Mouse (Mus musculus) myocyte (in vitro differentiated cells): ENCODE measurements around the gene Acsf3. TPM values are rescaled to one million over a fixed set of nuclear protein-coding genes. Genes with fewer than 3 reads are reported as not detected.

ENCODE experiments used
- H3K27me3 ChIP-seq: one replicate; pipeline ENCODE4 v1.6.1; 2011; ENCODE audit not compliant: control insufficient read depth, insufficient read depth, insufficient read length
- H3K36me3 ChIP-seq: one replicate; pipeline ENCODE4 v1.6.1; 2011; ENCODE audit not compliant: control insufficient read depth, insufficient read depth
- H3K4me2 ChIP-seq: one replicate; pipeline ENCODE4 v1.6.1; 2011; ENCODE audit warnings: low read depth, control low read depth
- H3K4me3 ChIP-seq: one replicate; pipeline ENCODE4 v1.5.1; 2011; ENCODE audit warnings: mild to moderate bottlenecking, control low read depth, moderate library complexity
- H3K79me2 ChIP-seq: one replicate; pipeline ENCODE4 v1.6.1; 2011; ENCODE audit not compliant: control insufficient read depth, insufficient read depth
- H3ac ChIP-seq: one replicate; pipeline ENCODE4 v1.6.1; 2011; ENCODE audit not compliant: control insufficient read depth, insufficient read length
- CEBPB ChIP-seq: IDR thresholded peaks from 2 replicates; pipeline ENCODE4 v1.6.1; 2011; ENCODE audit warnings: mild to moderate bottlenecking, moderate library complexity; ENCODE audit not compliant: poor library complexity, insufficient read depth, severe bottlenecking
- E2F4 ChIP-seq: IDR thresholded peaks from one replicate; pipeline ENCODE4 v1.6.1; 2011; ENCODE audit warnings: mild to moderate bottlenecking, control low read depth, moderate library complexity; ENCODE audit not compliant: insufficient read depth
- MAX ChIP-seq: IDR thresholded peaks from one replicate; pipeline ENCODE4 v1.6.1; 2011; ENCODE audit warnings: low read depth, mild to moderate bottlenecking, control low read depth
- MYOD1 ChIP-seq, 3 experiments: IDR thresholded peaks; one replicate each; pipeline ENCODE4 v1.6.1; 2011; ENCODE audit warnings: control low read depth in 2 of 3, low read depth in 2 of 3, mild to moderate bottlenecking in 2 of 3, moderate library complexity in 1 of 3; ENCODE audit not compliant: insufficient read length in 2 of 3, control insufficient read depth in 1 of 3
- MYOG ChIP-seq, 3 experiments: IDR thresholded peaks; one replicate each; pipeline ENCODE4 v1.6.1; 2011; ENCODE audit warnings: control low read depth in 2 of 3, low read depth in 2 of 3, mild to moderate bottlenecking in 2 of 3; ENCODE audit not compliant: insufficient read length in 2 of 3, control insufficient read depth in 1 of 3, insufficient read depth in 1 of 3
- POLR2A ChIP-seq: IDR thresholded peaks from one replicate; pipeline ENCODE4 v1.6.1; 2011; ENCODE audit warnings: low read depth, mild to moderate bottlenecking, control low read depth, moderate library complexity; ENCODE audit not compliant: insufficient read length
- POLR2AphosphoS2 ChIP-seq: IDR thresholded peaks from one replicate; pipeline ENCODE4 v1.6.1; 2011; ENCODE audit warnings: low read depth, control low read depth; ENCODE audit not compliant: insufficient read length
- REST ChIP-seq: IDR thresholded peaks from one replicate; pipeline ENCODE4 v1.6.1; 2011; ENCODE audit warnings: mild to moderate bottlenecking, control low read depth, moderate library complexity; ENCODE audit not compliant: insufficient read depth, insufficient read length
- SRF ChIP-seq: IDR thresholded peaks from one replicate; pipeline ENCODE4 v1.6.1; 2011; ENCODE audit warnings: low read depth; ENCODE audit not compliant: control insufficient read depth, insufficient read length
- TCF12 ChIP-seq: IDR thresholded peaks from one replicate; pipeline ENCODE4 v1.6.1; 2011; ENCODE audit warnings: mild to moderate bottlenecking, control low read depth; ENCODE audit not compliant: poor library complexity, insufficient read depth, severe bottlenecking
- TCF3 ChIP-seq: IDR thresholded peaks from one replicate; pipeline ENCODE4 v1.6.1; 2011; ENCODE audit warnings: low read depth, control low read depth; ENCODE audit not compliant: insufficient read length
- USF1 ChIP-seq: IDR thresholded peaks from one replicate; pipeline ENCODE4 v1.6.1; 2011; ENCODE audit warnings: low read depth, mild to moderate bottlenecking, control low read depth, moderate library complexity
- polyA plus RNA-seq: library from polyadenylated mRNA; unstranded; fragments of >200 nt; fragmentation: generic; extraction: Trizol; gene quantifications from one replicate; pipeline ENCODE4 v1.2.1, GENCODE M21; 2012; ENCODE audit warnings: missing spikeins

The Acsf3 gene
- polyA plus RNA-seq, 1 experiment, result 9.3 TPM

GRCm38 (mm10) chr8:122735542-122736473, 39.5 kb upstream of the Acsf3 start:
- Histone ChIP-seq H3K36me3 (no peaks in the 10 kb centered on the region), H3K4me2 (no peak overlapping the region), H3K27me3 (peaks cover 94% of the 10 kb centered on the region), H3K79me2 (no peaks in the 10 kb centered on the region), H3K4me3 (no peak overlapping the region), H3ac (no peak overlapping the region)
- TF ChIP-seq POLR2AphosphoS2, result no peak
- no peak for TF ChIP-seq MYOD1 (IDR thresholded peaks at IDR 0.05; ENCODE audit: control insufficient read depth in 1 of 3, insufficient read length in 2 of 3, low read depth in 2 of 3)
- no peak for TF ChIP-seq MYOG (IDR thresholded peaks at IDR 0.05; ENCODE audit: control insufficient read depth in 1 of 3, insufficient read depth in 1 of 3, insufficient read length in 2 of 3, low read depth in 2 of 3)
- no peak for TF ChIP-seq REST
- TF ChIP-seq E2F4, result no peak
- no peak for TF ChIP-seq TCF12
- no peak for TF ChIP-seq MAX
- TF ChIP-seq POLR2A, result no peak
- no peak for TF ChIP-seq SRF
- no peak for TF ChIP-seq USF1
- no peak for TF ChIP-seq CEBPB
- TF ChIP-seq TCF3, result no peak

- no peak overlapping the region for H3ac ChIP-seq
- H3K36me3 ChIP-seq, result no peaks in the 10 kb centered on the region
- H3K4me2 ChIP-seq, result no peak overlapping the region
- H3K4me3 ChIP-seq, result no peak overlapping the region
- no peak for TF ChIP-seq E2F4
- TF ChIP-seq MYOD1 (IDR thresholded peaks at IDR 0.05; ENCODE audit: control insufficient read depth in 1 of 3, insufficient read length in 2 of 3, low read depth in 2 of 3), result no peak
- no peaks in the 10 kb centered on the region for H3K79me2 ChIP-seq
- peaks cover 97% of the 10 kb centered on the region for H3K27me3 ChIP-seq
Measured at GRCm38 (mm10) chr8:122736623-122737022, 38.7 kb upstream of the Acsf3 start.

- H3K27me3 ChIP-seq, result peaks cover 97% of the 10 kb centered on the region
- no peak overlapping the region for H3K4me2 ChIP-seq
- no peak overlapping the region for H3K4me3 ChIP-seq
- no peaks in the 10 kb centered on the region for H3K36me3 ChIP-seq
- TF ChIP-seq TCF12 (no peak), USF1 (no peak), MYOD1 (IDR thresholded peaks at IDR 0.05; ENCODE audit: control insufficient read depth in 1 of 3, insufficient read length in 2 of 3, low read depth in 2 of 3) (no peak)
- no peak overlapping the region for H3ac ChIP-seq
- H3K79me2 ChIP-seq, result no peaks in the 10 kb centered on the region
Measured at GRCm38 (mm10) chr8:122737071-122737470, 38.2 kb upstream of the Acsf3 start.

DNA sequence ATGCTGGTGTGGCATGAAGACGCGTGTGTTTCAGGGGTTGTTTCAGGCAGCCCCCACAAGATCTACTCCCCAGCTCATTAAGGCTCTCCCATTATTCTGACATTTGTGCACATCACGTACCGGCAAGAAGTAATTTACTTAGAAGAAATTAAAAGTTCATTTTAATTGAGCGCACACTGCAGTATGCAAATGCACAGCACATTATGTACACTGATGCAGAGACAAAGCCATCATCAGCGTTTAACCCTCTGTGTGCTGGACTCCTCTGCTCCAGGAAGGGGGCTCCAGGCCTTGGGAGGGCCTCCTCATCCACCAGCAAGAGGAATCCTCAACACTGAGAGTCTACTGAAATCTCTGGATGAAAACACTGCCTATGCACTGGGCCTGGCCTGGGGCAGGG, 37.4 kb upstream of the Acsf3 start:
- H3ac ChIP-seq, result no peak overlapping the region
- TF ChIP-seq TCF12, result no peak
- TF ChIP-seq SRF, result no peak
- no peak for TF ChIP-seq MYOG (IDR thresholded peaks at IDR 0.05; ENCODE audit: control insufficient read depth in 1 of 3, insufficient read depth in 1 of 3, insufficient read length in 2 of 3, low read depth in 2 of 3)
- no peak for TF ChIP-seq REST
- no peak for TF ChIP-seq CEBPB
- TF ChIP-seq E2F4, result no peak
- no peak for TF ChIP-seq POLR2AphosphoS2
- peaks cover 96% of the 10 kb centered on the region for H3K27me3 ChIP-seq
- no peaks in the 10 kb centered on the region for H3K36me3 ChIP-seq
- no peak overlapping the region for H3K4me2 ChIP-seq
- H3K4me3 ChIP-seq, result no peak overlapping the region
- no peaks in the 10 kb centered on the region for H3K79me2 ChIP-seq

- Histone ChIP-seq H3ac (no peak overlapping the region), H3K36me3 (no peaks in the 10 kb centered on the region), H3K4me3 (no peak overlapping the region), H3K79me2 (no peaks in the 10 kb centered on the region), H3K4me2 (no peak overlapping the region), H3K27me3 (peaks cover 96% of the 10 kb centered on the region)
- TF ChIP-seq POLR2AphosphoS2 (no peak), TCF12 (no peak), CEBPB (no peak), TCF3 (no peak), REST (no peak), SRF (no peak), E2F4 (no peak), MYOD1 (IDR thresholded peaks at IDR 0.05; ENCODE audit: control insufficient read depth in 1 of 3, insufficient read length in 2 of 3, low read depth in 2 of 3) (no peak), MAX (no peak), MYOG (IDR thresholded peaks at IDR 0.05; ENCODE audit: control insufficient read depth in 1 of 3, insufficient read depth in 1 of 3, insufficient read length in 2 of 3, low read depth in 2 of 3) (no peak), USF1 (no peak), POLR2A (no peak)
Measured at GRCm38 (mm10) chr8:122739102-122739725, 36.1 kb upstream of the Acsf3 start.
